Comparison of ENCODE assay signal across 9 mouse cellular contexts in genomic region chr11:120609250-120609649, GRCm38 (mm10). TPM values are rescaled to one million over a fixed set of nuclear protein-coding genes. Genes with fewer than 3 reads are reported as not detected.
DNase-seq lines count a peak whose midpoint lies in the region; ATAC-seq and TF ChIP-seq lines count a peak whose summit lies in the region.
"Had no signal": no experiment of that assay in that cellular context is flagged by ENCODE, and none has a peak within 500 bp of the region (broad histone marks: within the 10 kb centered on the region; RNA-seq: fewer than 3 reads in every experiment).

No protein-coding gene starts in this region.

- no peaks in the 10 kb centered on the region; the same call in 1 of the 2 replicates for H3K27me3 ChIP-seq in heart, embryonic 12.5 days (replicated peaks)
- H3K27me3 ChIP-seq in hindbrain, embryonic 16.5 days (replicated peaks; ENCODE audit: control insufficient read depth, insufficient read depth, low read length) = peaks cover 2% of the 10 kb centered on the region; the same call in 1 of the 2 replicates
- H3K27me3 ChIP-seq in liver, adult 2 months (ENCODE audit: control insufficient read depth, insufficient read depth, low read length) = no peaks in the 10 kb centered on the region
- H3K27me3 ChIP-seq: megakaryocyte, embryonic 14.5 days had no signal

- no peak for DNase-seq in heart, adult 18-20 months
- peak; percentile 87 for DNase-seq in ES-CJ7 (ENCODE audit: low read depth, low spot score)
- DNase-seq in liver, adult 2 months (ENCODE audit: extremely low read depth, low read depth, low spot score) = peak; percentile 75
- DNase-seq in cerebellum, adult 18-20 months = no peak
- no peak for DNase-seq in frontal cortex, postnatal 25 days (ENCODE audit: low spot score in 2 of 2)
- no peak for DNase-seq in layer of hippocampus, adult 11-12 months (ENCODE audit: low spot score)

- TF ChIP-seq CTCF in liver, adult 2 months (IDR thresholded peaks at IDR 0.05; ENCODE audit: low read depth, low read length) = no peak

- no peaks in the 10 kb centered on the region for H3K9me3 ChIP-seq in heart, embryonic 12.5 days (replicated peaks)
- no peaks in the 10 kb centered on the region for H3K9me3 ChIP-seq in hindbrain, embryonic 16.5 days (ENCODE audit: control insufficient read depth, low read length)
- H3K9me3 ChIP-seq: megakaryocyte, embryonic 14.5 days had no signal

- 35% methylated on average over 8 of the region's 8 CpGs for WGBS in heart, embryonic 12.5 days
- WGBS in hindbrain, embryonic 16.5 days = 44% methylated on average over 8 of the region's 8 CpGs
- 27% methylated on average over 8 of the region's 8 CpGs for WGBS in liver, adult 2 months

- ATAC-seq in heart, embryonic 12.5 days (ENCODE audit: insufficient number of reproducible peaks, low FRiP score) = peak; percentile 66
- no peak for ATAC-seq in hindbrain, embryonic 16.5 days

- H3K4me1 ChIP-seq in heart, embryonic 12.5 days (replicated peaks) = peaks cover 33% of the 10 kb centered on the region
- H3K4me1 ChIP-seq in hindbrain, embryonic 16.5 days (ENCODE audit: control insufficient read depth, insufficient read depth, low read depth, low read length) = peaks cover 9% of the 10 kb centered on the region
- peaks cover 14% of the 10 kb centered on the region for H3K4me1 ChIP-seq in liver, adult 2 months (ENCODE audit: control insufficient read depth, insufficient read depth, low read length)

- no peaks in the 10 kb centered on the region for H3K79me2 ChIP-seq in liver, adult 2 months (ENCODE audit: control insufficient read depth, insufficient read depth, low read length)

- TF ChIP-seq POLR2A in liver, adult 2 months (IDR thresholded peaks at IDR 0.05; ENCODE audit: extremely low read depth, insufficient read depth, low read length) = 0 out of 2 replicates have a peak, but pooled peaks have one; percentile 5

- peak overlapping the region; percentile 56 for H3K27ac ChIP-seq in heart, embryonic 12.5 days (ENCODE audit: poor library complexity, severe bottlenecking)
- no peak overlapping the region for H3K27ac ChIP-seq in hindbrain, embryonic 16.5 days (ENCODE audit: low read depth, low read length)
- peak overlapping the region; percentile 24; the same call in 1 of the 2 replicates for H3K27ac ChIP-seq in liver, adult 2 months (replicated peaks; ENCODE audit: insufficient read depth, low read depth, low read length)

- H3K4me3 ChIP-seq in heart, embryonic 12.5 days = peak overlapping the region; percentile 43; the same call in 1 of the 2 replicates
- no peak overlapping the region for H3K4me3 ChIP-seq in hindbrain, embryonic 16.5 days (ENCODE audit: low read length)
- H3K4me3 ChIP-seq in liver, adult 2 months (ENCODE audit: insufficient read depth, low read depth, low read length) = no peak overlapping the region
- H3K4me3 ChIP-seq: megakaryocyte, embryonic 14.5 days had no signal

- H3K9ac ChIP-seq in heart, embryonic 12.5 days = peak overlapping the region; percentile 70; the same call in 1 of the 2 replicates
- peak overlapping the region; percentile 24; the same call in 1 of the 2 replicates for H3K9ac ChIP-seq in hindbrain, embryonic 16.5 days (ENCODE audit: low read depth, low read length)
- peak overlapping the region; percentile 49; the same call in 1 of the 2 replicates for H3K9ac ChIP-seq in liver, adult 2 months (ENCODE audit: low read depth, low read length)

- peak overlapping the region; percentile 70 for H3K4me2 ChIP-seq in heart, embryonic 12.5 days
- no peak overlapping the region for H3K4me2 ChIP-seq in hindbrain, embryonic 16.5 days (ENCODE audit: low read length)

- H3K36me3 ChIP-seq in heart, embryonic 12.5 days = peaks cover 72% of the 10 kb centered on the region
- H3K36me3 ChIP-seq in hindbrain, embryonic 16.5 days (ENCODE audit: control insufficient read depth, insufficient read depth, low read length) = peaks cover 38% of the 10 kb centered on the region
- H3K36me3 ChIP-seq in liver, adult 2 months (ENCODE audit: control insufficient read depth, insufficient read depth, low read length) = peaks cover 32% of the 10 kb centered on the region

RNA-seq across cellular contexts. Expression of gene Npb, which starts 1.0 kb away (rescaled TPM):
- 13.6 and 20.3 TPM in 2 replicates for polyA plus RNA-seq in heart, embryonic 12.5 days (2016; fragmentation: Nextera tagmentation; extraction: Ambion mirVana)
- not detected for total RNA-seq in heart, adult 18-20 months (2021)
- 0.99 and 1.00 TPM in 2 replicates for polyA plus RNA-seq in hindbrain, embryonic 16.5 days (2015; fragmentation: Nextera tagmentation; extraction: Ambion mirVana)
- not detected in 2 replicates for total RNA-seq in liver, adult 2 months (2014; rRNA removed)
- 2.0 and 2.7 TPM in 2 replicates for polyA plus RNA-seq in liver, adult 2 months (2012; rRNA removed)

RNA-seq across cellular contexts. Expression of gene Pcyt2, which starts 8.5 kb away (rescaled TPM):
- polyA plus RNA-seq in heart, embryonic 12.5 days (2016; fragmentation: Nextera tagmentation; extraction: Ambion mirVana) = 82.1 and 82.9 TPM in 2 replicates
- 10 to 100 TPM; 47.2 to 51.2 TPM for total RNA-seq in heart, adult 18-20 months (2021)
- polyA plus RNA-seq in hindbrain, embryonic 16.5 days (2015; fragmentation: Nextera tagmentation; extraction: Ambion mirVana) = 236 and 242 TPM in 2 replicates
- 494 and 540 TPM in 2 replicates for total RNA-seq in liver, adult 2 months (2014; rRNA removed)
- polyA plus RNA-seq in liver, adult 2 months (2012; rRNA removed) = 1,294 and 1,652 TPM in 2 replicates

RNA-seq across cellular contexts. Expression of gene Anapc11, which starts 11.0 kb away (rescaled TPM):
- 174 and 175 TPM in 2 replicates for polyA plus RNA-seq in heart, embryonic 12.5 days (2016; fragmentation: Nextera tagmentation; extraction: Ambion mirVana)
- 10 to 100 TPM; 84.4 to 89.0 TPM for total RNA-seq in heart, adult 18-20 months (2021)
- polyA plus RNA-seq in hindbrain, embryonic 16.5 days (2015; fragmentation: Nextera tagmentation; extraction: Ambion mirVana) = 194 and 203 TPM in 2 replicates
- total RNA-seq in liver, adult 2 months (2014; rRNA removed) = 8.9 and 12.8 TPM in 2 replicates
- polyA plus RNA-seq in liver, adult 2 months (2012; rRNA removed) = 57.0 and 59.4 TPM in 2 replicates

RNA-seq across cellular contexts. Expression of gene Alyref, which starts 11.1 kb away (rescaled TPM):
- polyA plus RNA-seq in heart, embryonic 12.5 days (2016; fragmentation: Nextera tagmentation; extraction: Ambion mirVana) = 356 and 361 TPM in 2 replicates
- total RNA-seq in heart, adult 18-20 months (2021) = 10 to 100 TPM; 44.1 to 46.9 TPM
- 55.8 and 202 TPM in 2 replicates for polyA plus RNA-seq in hindbrain, embryonic 16.5 days (2015; fragmentation: Nextera tagmentation; extraction: Ambion mirVana)
- total RNA-seq in liver, adult 2 months (2014; rRNA removed) = 33.8 and 34.5 TPM in 2 replicates
- polyA plus RNA-seq in liver, adult 2 months (2012; rRNA removed) = 12.6 and 12.9 TPM in 2 replicates

RNA-seq across cellular contexts. Expression of gene Sirt7, which starts 15.8 kb away (rescaled TPM):
- 20.1 and 20.4 TPM in 2 replicates for polyA plus RNA-seq in heart, embryonic 12.5 days (2016; fragmentation: Nextera tagmentation; extraction: Ambion mirVana)
- 1 to 10 TPM; 6.9 to 8.9 TPM for total RNA-seq in heart, adult 18-20 months (2021)
- polyA plus RNA-seq in hindbrain, embryonic 16.5 days (2015; fragmentation: Nextera tagmentation; extraction: Ambion mirVana) = 39.4 and 41.3 TPM in 2 replicates
- total RNA-seq in liver, adult 2 months (2014; rRNA removed) = 31.1 and 36.3 TPM in 2 replicates
- 69.7 and 72.1 TPM in 2 replicates for polyA plus RNA-seq in liver, adult 2 months (2012; rRNA removed)

Comparison
In these comparisons a context has a peak if more than half of its experiments do, and no peak if none do; other contexts are left out.
1. DNase-seq: peak in ES-CJ7 (single experiment) and liver, adult 2 months (single experiment); none in heart, adult 18-20 months (0 of 2), cerebellum, adult 18-20 months (0 of 2), frontal cortex, postnatal 25 days (0 of 2) and layer of hippocampus, adult 11-12 months (single experiment).
2. Peak in every context shown above with its lines, with median percentiles within 50 percentile points of each other: H3K9ac ChIP-seq.